Mouse (Mus musculus): ENCODE measurements around the gene Eml2.

- TF ChIP-seq CTCF (IDR thresholded peaks at IDR 0.05; ENCODE audit: extremely low read depth, insufficient read length, insufficient replicate concordance, low read depth, low read length) (no peak), POLR2A (IDR thresholded peaks at IDR 0.05; ENCODE audit: low read depth, low read length) (no peak)
Observed at GRCm38 (mm10) chr7:19224933-19225332, 48.7 kb downstream of the Eml2 start.
